Mouse (Mus musculus) monocyte, adult 2 months (primary cell): ENCODE data around the gene Focad.

Experiments used
- DNase-seq, 2 experiments: peaks; one replicate each; pipeline ENCODE4 v3.0.0; 2022; ENCODE audit warnings: low spot score in 2 of 2, low read depth in 1 of 2

Gene Focad

GRCm38 (mm10) chr4:88155490-88156160, 61.2 kb downstream of the Focad start:
- DNase-seq = no peak

GRCm38 (mm10) chr4:88156961-88157360, 62.5 kb downstream of the Focad start:
- no peak for DNase-seq

- DNase-seq = no peak
These were observed 63.2 kb downstream of the Focad start for GRCm38 (mm10) chr4:88157644-88158043.

GRCm38 (mm10) chr4:88159256-88159655, 64.8 kb downstream of the Focad start:
- DNase-seq = no peak

- DNase-seq = no peak
These were observed 65.3 kb downstream of the Focad start for GRCm38 (mm10) chr4:88159700-88160099.

- DNase-seq = no peak
These were observed 69.2 kb downstream of the Focad start for GRCm38 (mm10) chr4:88163511-88164247.

- no peak for DNase-seq
These were observed 72.8 kb downstream of the Focad start for GRCm38 (mm10) chr4:88167008-88167862.

GRCm38 (mm10) chr4:88175058-88175974, 80.9 kb downstream of the Focad start:
- no peak for DNase-seq

GRCm38 (mm10) chr4:88179296-88179695, 84.9 kb downstream of the Focad start:
- no peak for DNase-seq

GRCm38 (mm10) chr4:88184293-88184692, 89.9 kb downstream of the Focad start:
- no peak for DNase-seq

GRCm38 (mm10) chr4:88185872-88186426, 91.5 kb downstream of the Focad start:
- DNase-seq = no peak

GRCm38 (mm10) chr4:88187649-88188048, 93.2 kb downstream of the Focad start:
- DNase-seq = no peak

- no peak for DNase-seq
These were observed 95.1 kb downstream of the Focad start for GRCm38 (mm10) chr4:88189495-88189894.

- no peak for DNase-seq
These were observed 99.8 kb downstream of the Focad start for GRCm38 (mm10) chr4:88194256-88194655.

- DNase-seq = no peak
These were observed 101.6 kb downstream of the Focad start for GRCm38 (mm10) chr4:88195898-88196495.

- DNase-seq = no peak
These were observed 102.1 kb downstream of the Focad start for GRCm38 (mm10) chr4:88196500-88196912.

- no peak for DNase-seq
These were observed 102.8 kb downstream of the Focad start for GRCm38 (mm10) chr4:88197244-88197643.

- no peak for DNase-seq
These were observed 104.8 kb downstream of the Focad start for GRCm38 (mm10) chr4:88199186-88199585.

GRCm38 (mm10) chr4:88201047-88201446, 106.6 kb downstream of the Focad start:
- DNase-seq = no peak

- DNase-seq = no peak
These were observed 114.2 kb downstream of the Focad start for GRCm38 (mm10) chr4:88208676-88209075.
